Mouse (Mus musculus) CH12F3 (cell line): ENCODE data around the gene Phf14.
"Not testable (repeated sequence)": the region's sequence is repeated elsewhere in the genome, so short reads cannot be mapped to it uniquely, and the experiment has no call there.

Experiments
- in situ Hi-C: fragments of 300-500 bp; cut with MboI; formaldehyde crosslinking; loops from 2 replicates; pipeline ENCODE4 v1.14.3; 2020; ENCODE audit warnings: low sequenced_read_pairs

The Phf14 gene

GRCm38 (mm10) chr6:12082531-12083216, 175.1 kb downstream of the Phf14 start:
- in situ Hi-C loops: no loop called here

- in situ Hi-C loops: no loop called here
Measured at GRCm38 (mm10) chr6:12084721-12085120, 177.1 kb downstream of the Phf14 start.

GRCm38 (mm10) chr6:12089439-12089992, 181.9 kb downstream of the Phf14 start:
- in situ Hi-C loops: no loop called here

GRCm38 (mm10) chr6:12095716-12096115, 188.1 kb downstream of the Phf14 start:
- in situ Hi-C loops: no loop called here

GRCm38 (mm10) chr6:12097125-12097524, 189.5 kb downstream of the Phf14 start:
- in situ Hi-C loops: no loop called here

- in situ Hi-C loops: no loop called here
Measured at GRCm38 (mm10) chr6:12105144-12105543, 197.5 kb downstream of the Phf14 start.

GRCm38 (mm10) chr6:12107326-12107725, 199.7 kb downstream of the Phf14 start:
- in situ Hi-C loops: no loop called here

GRCm38 (mm10) chr6:12107786-12108185, 200.2 kb downstream of the Phf14 start:
- in situ Hi-C loops: no loop called here

GRCm38 (mm10) chr6:12116926-12117818, 209.6 kb downstream of the Phf14 start:
- in situ Hi-C loops: no loop called here

GRCm38 (mm10) chr6:12117819-12118570, 210.4 kb downstream of the Phf14 start:
- in situ Hi-C loops: no loop called here

- in situ Hi-C loops: no loop called here
Measured at GRCm38 (mm10) chr6:12122759-12123158, 215.2 kb downstream of the Phf14 start.

- in situ Hi-C loops: no loop called here
Measured at GRCm38 (mm10) chr6:12125031-12125803, 217.6 kb downstream of the Phf14 start.

- in situ Hi-C loops: not testable (repeated sequence)
Measured at GRCm38 (mm10) chr6:12126601-12127000, 219.0 kb downstream of the Phf14 start.

GRCm38 (mm10) chr6:12127287-12127686, 219.7 kb downstream of the Phf14 start:
- in situ Hi-C loops: no loop called here
